Mouse (Mus musculus) midbrain, embryonic 12.5 days (tissue): ENCODE data around the gene 4931414P19Rik. TPM values are rescaled to one million over a fixed set of nuclear protein-coding genes. Genes with fewer than 3 reads are reported as not detected.

Experiments
- ATAC-seq: fragments of 200-750 bp; cut with Nextera tagmentation; 2 replicates; pipeline ENCODE4 v1.8.0; 2017; ENCODE audit warnings: low read depth, moderate TSS enrichment, moderate library complexity; ENCODE audit not compliant: low FRiP score
- H3K27ac ChIP-seq: fragments of 300-500 bp; sonication (generic); replicated peaks from 2 replicates; pipeline ENCODE4 v1.5.1; 2016; ENCODE audit warnings: mild to moderate bottlenecking
- H3K27me3 ChIP-seq: fragments of 300-500 bp; sonication (generic); 2 replicates; pipeline ENCODE4 v1.6.1; 2016; ENCODE audit warnings: mild to moderate bottlenecking
- H3K36me3 ChIP-seq: fragments of 300-500 bp; sonication (generic); 2 replicates; pipeline ENCODE4 v1.6.1; 2016
- H3K4me1 ChIP-seq: fragments of 300-500 bp; sonication (generic); 2 replicates; pipeline ENCODE4 v1.6.1; 2016
- H3K4me2 ChIP-seq: fragments of 300-500 bp; sonication (generic); replicated peaks from 2 replicates; pipeline ENCODE4 v1.6.1; 2016; ENCODE audit warnings: mild to moderate bottlenecking, moderate library complexity
- H3K4me3 ChIP-seq: fragments of 300-500 bp; sonication (generic); 2 replicates; pipeline ENCODE4 v1.5.1; 2016; ENCODE audit warnings: mild to moderate bottlenecking
- H3K9ac ChIP-seq: fragments of 300-500 bp; sonication (generic); replicated peaks from 2 replicates; pipeline ENCODE4 v1.6.1; 2016; ENCODE audit warnings: mild to moderate bottlenecking, moderate library complexity
- H3K9me3 ChIP-seq: fragments of 300-500 bp; sonication (generic); 2 replicates; pipeline ENCODE4 v1.6.1; 2016; ENCODE audit warnings: mild to moderate bottlenecking
- WGBS: fragments of 180-500 bp; shearing (Covaris S2); methylation state at CpG from one replicate; pipeline ENCODE4 v1.1.7; 2016; 5-methylcytosine and 5-hydroxymethylcytosine counted together
- polyA plus RNA-seq: library from polyadenylated mRNA; unstranded; fragments of >200 nt; fragmentation: Nextera tagmentation; extraction: Ambion mirVana; gene quantifications from 2 replicates; pipeline ENCODE4 v1.2.1, GENCODE M21; 2016

The 4931414P19Rik gene
- polyA plus RNA-seq, 1 experiment from 2014 or later, result 10.4 TPM

DNA sequence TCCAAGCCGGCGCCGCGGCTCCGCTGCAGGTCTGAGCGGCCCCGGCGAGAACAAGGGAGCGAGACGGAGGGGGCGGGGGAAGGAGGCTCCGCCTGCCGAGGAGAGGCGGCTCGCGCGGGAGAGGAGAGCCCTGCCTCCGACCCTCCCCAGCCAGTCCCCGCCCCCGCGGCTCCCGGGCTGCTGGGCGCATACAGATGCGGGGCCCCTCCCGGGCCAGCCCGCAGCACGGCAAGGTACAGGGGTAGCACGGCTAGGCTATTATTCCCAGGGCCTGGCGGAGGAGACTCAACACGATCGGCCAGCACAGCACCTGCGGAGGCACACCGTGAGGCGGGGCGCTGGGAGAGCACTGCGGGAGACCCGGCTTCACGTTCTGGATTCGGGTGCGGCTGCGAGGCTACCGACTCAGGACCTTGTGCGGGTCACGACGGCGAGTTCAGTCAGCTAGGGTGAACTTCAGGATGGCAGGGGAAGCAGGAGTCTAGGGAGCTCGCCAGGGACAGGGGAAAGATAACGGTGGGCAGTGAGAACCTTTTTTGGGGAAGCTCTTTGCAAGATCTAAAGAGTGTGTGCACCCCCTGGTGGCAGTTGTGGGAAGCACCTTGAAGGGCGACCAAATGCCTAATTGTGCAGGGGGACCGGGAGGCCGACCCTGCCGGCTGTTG, 35.6 kb upstream of the 4931414P19Rik start, which contains the start of gene Cdh24:
TSS of gene Cdh24 (minus strand) at position 60 of the 665 bp plus-strand sequence.
- ATAC-seq, result peak; percentile 90
- H3K4me2 ChIP-seq, result peak within 1 kb of the TSS; percentile 91
- no peaks in the 10 kb centered on the region for H3K27me3 ChIP-seq
- peak within 1 kb of the TSS; percentile 73 for H3K4me3 ChIP-seq
- under 1% methylated on average over 33 of the region's 52 CpGs for WGBS
- H3K27ac ChIP-seq, result peak within 1 kb of the TSS; percentile 92
- peaks cover 18% of the 10 kb centered on the region for H3K4me1 ChIP-seq
- peak within 1 kb of the TSS; percentile 86 for H3K9ac ChIP-seq
- H3K36me3 ChIP-seq, result peaks cover 71% of the 10 kb centered on the region
- H3K9me3 ChIP-seq, result no peaks in the 10 kb centered on the region

DNA sequence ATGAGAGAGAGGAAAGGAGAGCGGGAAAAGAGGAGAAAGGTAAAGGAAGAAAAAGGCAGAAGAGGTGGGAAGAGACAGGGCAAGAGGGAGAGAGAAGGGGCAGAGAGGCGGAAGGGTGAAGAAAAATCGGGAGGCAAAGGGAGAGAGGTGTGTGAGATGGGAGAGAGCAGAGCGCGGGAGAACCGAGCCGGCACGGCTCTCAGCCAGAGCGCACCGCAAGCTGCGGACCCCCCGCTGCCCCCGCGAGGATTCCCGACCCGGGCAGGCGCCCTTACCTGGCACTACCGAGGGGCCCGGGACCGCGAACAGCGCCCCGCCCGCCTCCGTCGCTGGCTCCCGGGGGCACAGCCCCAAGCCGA, 35.1 kb upstream of the 4931414P19Rik start, which contains the start of gene Gm17606:
TSS of gene Gm17606 (plus strand) at position 7 of the 359 bp plus-strand sequence.
- no peaks in the 10 kb centered on the region for H3K27me3 ChIP-seq
- peak within 1 kb of the TSS; percentile 86 for H3K9ac ChIP-seq
- peak within 1 kb of the TSS; percentile 91 for H3K4me2 ChIP-seq
- under 1% methylated on average over 28 of the region's 28 CpGs for WGBS
- H3K9me3 ChIP-seq, result no peaks in the 10 kb centered on the region
- H3K4me3 ChIP-seq, result peak within 1 kb of the TSS; percentile 73
- peaks cover 71% of the 10 kb centered on the region for H3K36me3 ChIP-seq
- H3K27ac ChIP-seq, result peak within 1 kb of the TSS; percentile 92
- ATAC-seq, result no peak
- peaks cover 18% of the 10 kb centered on the region for H3K4me1 ChIP-seq

DNA sequence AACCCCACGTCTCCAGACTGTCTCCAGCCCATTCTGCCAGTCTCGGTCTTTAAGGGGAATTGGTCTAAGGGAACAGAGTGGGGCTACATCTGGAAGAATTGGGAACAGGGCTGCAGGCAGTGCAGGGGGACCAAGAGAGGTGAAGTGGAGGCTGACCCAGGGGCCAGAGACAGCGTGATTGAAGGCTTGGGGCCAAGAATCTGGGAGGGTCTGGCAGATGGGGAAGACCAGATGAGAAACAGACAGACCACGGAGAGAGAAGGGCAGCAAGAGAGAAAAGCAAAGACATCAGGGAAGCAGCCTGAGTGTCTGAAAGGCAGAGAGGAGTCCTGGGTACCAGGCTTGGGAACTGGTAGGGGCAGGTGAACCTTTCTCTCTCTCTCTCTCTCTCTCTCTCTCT, 34.3 kb upstream of the 4931414P19Rik start:
- H3K4me3 ChIP-seq, result peak overlapping the region; percentile 73
- peaks cover 18% of the 10 kb centered on the region for H3K4me1 ChIP-seq
- no peaks in the 10 kb centered on the region for H3K27me3 ChIP-seq
- no peaks in the 10 kb centered on the region for H3K9me3 ChIP-seq
- peak overlapping the region; percentile 86 for H3K9ac ChIP-seq
- H3K27ac ChIP-seq, result no peak overlapping the region
- H3K36me3 ChIP-seq, result peaks cover 68% of the 10 kb centered on the region
- peak overlapping the region; percentile 91 for H3K4me2 ChIP-seq
- ATAC-seq, result no peak
- 25% methylated on average over 4 of the region's 4 CpGs for WGBS

DNA sequence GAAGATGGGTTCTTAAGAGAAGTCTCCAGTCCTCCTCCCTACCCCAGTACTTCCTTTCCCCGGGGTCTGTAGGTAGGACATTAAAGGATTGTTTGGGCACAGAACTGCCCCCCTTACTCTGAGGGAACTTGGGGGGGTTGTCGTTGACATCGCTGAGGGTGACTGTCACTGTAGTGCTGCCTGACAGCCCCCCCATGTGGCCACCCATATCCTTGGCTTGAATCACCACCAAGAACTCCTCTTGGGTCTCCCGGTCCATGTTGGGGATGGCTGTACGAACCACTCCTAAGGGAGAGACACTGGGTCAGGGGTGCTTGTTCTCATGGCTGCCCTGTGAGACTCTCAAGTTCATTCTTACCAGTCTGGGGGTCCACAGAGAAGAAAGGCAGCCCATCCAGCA, 32.4 kb upstream of the 4931414P19Rik start:
- Histone ChIP-seq H3K27me3 (no peaks in the 10 kb centered on the region), H3K4me1 (peaks cover 18% of the 10 kb centered on the region), H3K4me3 (no peak overlapping the region), H3K9me3 (no peaks in the 10 kb centered on the region), H3K9ac (no peak overlapping the region), H3K36me3 (peaks cover 65% of the 10 kb centered on the region), H3K27ac (no peak overlapping the region), H3K4me2 (no peak overlapping the region)
- no peak for ATAC-seq
- 72% methylated on average over 5 of the region's 5 CpGs for WGBS

DNA sequence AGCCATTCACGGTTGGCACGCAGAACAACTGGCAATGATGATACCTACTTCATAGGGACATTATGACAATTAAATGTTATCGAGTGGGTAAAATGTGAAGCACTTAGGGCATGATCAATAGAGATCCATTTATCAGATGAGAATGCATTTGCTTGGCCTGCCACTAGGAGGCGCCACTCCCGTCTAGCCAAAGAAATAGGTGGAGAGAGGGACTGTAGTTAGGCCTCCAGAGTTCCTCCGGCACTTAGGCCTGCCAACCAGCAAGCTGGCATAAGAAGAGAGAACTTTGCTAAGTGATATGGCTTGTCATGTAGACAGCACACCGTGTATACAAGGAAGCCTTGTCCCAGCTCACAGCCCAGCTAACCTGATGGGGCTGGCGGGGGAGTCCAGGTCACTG, 31.2 kb upstream of the 4931414P19Rik start:
- ATAC-seq, result no peak
- peaks cover 67% of the 10 kb centered on the region for H3K36me3 ChIP-seq
- 55% methylated on average over 8 of the region's 8 CpGs for WGBS

DNA sequence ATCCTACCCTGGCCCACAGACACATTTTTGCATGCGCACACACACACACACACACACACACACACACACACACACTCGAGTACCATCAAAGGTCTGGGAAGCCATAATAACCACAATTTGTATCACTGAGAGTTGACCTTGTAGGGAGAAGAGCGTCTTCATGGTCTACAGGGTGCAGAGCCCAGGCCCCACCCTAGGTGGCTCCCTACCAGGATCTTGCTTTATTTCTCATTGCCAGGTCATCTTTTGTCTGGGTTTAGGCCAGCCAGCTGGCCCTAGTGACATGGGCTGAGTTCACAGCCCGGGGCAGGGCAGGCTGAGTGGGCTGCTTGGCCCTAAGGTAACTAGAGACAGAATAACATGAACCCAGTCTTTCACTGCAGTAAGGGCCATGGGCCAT, 28.4 kb upstream of the 4931414P19Rik start:
- 88% methylated on average over 4 of the region's 4 CpGs for WGBS
- Histone ChIP-seq H3K27ac (no peak overlapping the region), H3K27me3 (no peaks in the 10 kb centered on the region; the same call in 1 of the 2 replicates), H3K9me3 (no peaks in the 10 kb centered on the region), H3K4me2 (no peak overlapping the region), H3K9ac (no peak overlapping the region), H3K4me1 (peaks cover 4% of the 10 kb centered on the region), H3K36me3 (peaks cover 81% of the 10 kb centered on the region), H3K4me3 (no peak overlapping the region)
- no peak for ATAC-seq

More for the DNA sequence above, 31.2 kb upstream of the 4931414P19Rik start:
- no peaks in the 10 kb centered on the region; the same call in 1 of the 2 replicates for H3K27me3 ChIP-seq
- H3K4me2 ChIP-seq, result no peak overlapping the region
- no peak overlapping the region for H3K4me3 ChIP-seq
- no peaks in the 10 kb centered on the region for H3K9me3 ChIP-seq
- H3K9ac ChIP-seq, result no peak overlapping the region
- peaks cover 18% of the 10 kb centered on the region for H3K4me1 ChIP-seq
- no peak overlapping the region for H3K27ac ChIP-seq

DNA sequence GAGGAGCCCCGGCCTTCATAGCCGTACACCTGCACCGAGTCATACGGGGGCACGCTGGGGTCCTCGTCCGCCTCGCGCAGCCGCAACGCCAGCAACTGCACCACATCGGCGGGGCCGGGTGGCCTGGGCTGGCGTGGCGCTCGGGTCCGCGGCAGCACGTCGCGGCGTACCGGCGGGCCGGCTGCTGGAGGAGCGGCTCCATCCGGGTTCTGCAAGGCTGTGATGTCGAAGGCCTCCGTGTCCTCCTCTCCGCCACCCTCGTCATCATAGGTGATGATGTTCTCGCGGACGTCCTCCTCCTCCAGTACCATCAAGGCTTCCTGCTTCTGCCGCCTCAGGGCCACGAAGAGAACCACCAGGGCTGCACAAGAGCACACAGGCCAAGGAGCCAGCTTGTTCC, 26.5 kb upstream of the 4931414P19Rik start:
- H3K9me3 ChIP-seq, result no peaks in the 10 kb centered on the region
- no peak overlapping the region for H3K9ac ChIP-seq
- H3K4me3 ChIP-seq, result no peak overlapping the region
- WGBS, result 89% methylated on average over 33 of the region's 37 CpGs
- H3K4me1 ChIP-seq, result no peaks in the 10 kb centered on the region
- no peaks in the 10 kb centered on the region; the same call in 1 of the 2 replicates for H3K27me3 ChIP-seq
- 0 out of 2 replicates have a peak overlapping the region, but pooled peaks have one; percentile 21 for H3K27ac ChIP-seq
- ATAC-seq, result no peak
- H3K36me3 ChIP-seq, result peaks cover 64% of the 10 kb centered on the region
- H3K4me2 ChIP-seq, result no peak overlapping the region

DNA sequence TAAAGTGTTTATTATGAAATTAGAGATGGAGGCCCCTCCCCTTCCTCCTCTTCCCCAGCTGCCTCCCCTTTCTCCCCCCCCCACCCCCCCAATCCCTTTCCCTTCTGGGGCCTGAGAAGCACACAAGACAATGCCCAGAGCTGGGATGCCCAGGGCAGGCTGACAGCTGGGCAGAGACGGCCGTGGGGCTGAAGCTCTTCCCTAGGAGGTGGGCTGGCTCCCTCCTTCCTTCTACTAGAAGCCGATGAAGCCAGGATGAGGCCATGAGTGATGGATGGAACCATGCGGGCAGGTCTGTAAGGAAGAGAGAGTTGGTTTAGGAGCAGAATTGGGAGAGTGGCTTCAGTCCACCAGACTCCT, 25.4 kb upstream of the 4931414P19Rik start:
- no peak for ATAC-seq
- H3K27ac ChIP-seq, result 0 out of 2 replicates have a peak overlapping the region, but pooled peaks have one; percentile 21

DNA sequence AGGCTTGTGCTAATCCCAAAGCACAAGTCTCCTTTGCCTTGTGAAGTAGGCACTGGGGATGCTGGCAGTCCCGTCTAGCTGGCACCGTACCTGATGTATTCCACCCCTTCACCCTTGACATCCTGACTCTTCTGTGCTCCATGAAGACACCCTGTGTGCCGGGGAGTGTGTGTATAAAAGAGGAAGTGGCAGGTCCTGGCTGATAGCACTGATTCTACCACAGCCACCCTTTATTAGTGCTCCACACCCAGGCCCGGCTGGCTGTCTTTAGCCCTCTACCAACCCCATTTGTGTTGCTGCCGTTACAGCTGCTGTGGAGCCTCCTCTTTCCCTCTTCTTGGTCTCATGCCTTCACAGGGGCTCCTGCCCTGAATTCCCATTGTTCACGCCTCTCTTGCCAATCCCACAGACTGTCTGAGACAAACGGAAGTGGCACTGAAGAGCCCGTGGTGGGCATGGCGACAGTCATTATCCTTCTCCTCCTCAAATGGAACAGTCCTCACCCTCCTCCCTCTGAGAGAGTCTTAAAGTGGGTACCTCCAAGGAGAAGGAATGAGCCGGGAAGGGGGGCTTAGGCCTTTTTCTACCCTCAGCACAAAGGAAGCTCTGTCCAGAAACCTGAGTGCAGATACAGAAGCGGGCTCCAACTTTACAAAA, 24.9 kb upstream of the 4931414P19Rik start:
- Histone ChIP-seq H3K4me2 (no peak overlapping the region), H3K36me3 (peaks cover 49% of the 10 kb centered on the region), H3K27ac (0 out of 2 replicates have a peak overlapping the region, but pooled peaks have one; percentile 4), H3K4me1 (no peaks in the 10 kb centered on the region), H3K9me3 (no peaks in the 10 kb centered on the region), H3K27me3 (no peaks in the 10 kb centered on the region; the same call in 1 of the 2 replicates), H3K9ac (no peak overlapping the region), H3K4me3 (no peak overlapping the region)
- no peak for ATAC-seq
- WGBS, result 81% methylated on average over 11 of the region's 11 CpGs

More for the DNA sequence above, 25.4 kb upstream of the 4931414P19Rik start:
- H3K4me2 ChIP-seq, result no peak overlapping the region
- no peaks in the 10 kb centered on the region; the same call in 1 of the 2 replicates for H3K27me3 ChIP-seq
- 0 out of 2 replicates have a peak overlapping the region, but pooled peaks have one; percentile 15 for H3K9ac ChIP-seq
- no peaks in the 10 kb centered on the region for H3K9me3 ChIP-seq
- 76% methylated on average over 4 of the region's 4 CpGs for WGBS
- H3K36me3 ChIP-seq, result peaks cover 54% of the 10 kb centered on the region
- no peaks in the 10 kb centered on the region for H3K4me1 ChIP-seq
- no peak overlapping the region for H3K4me3 ChIP-seq

DNA sequence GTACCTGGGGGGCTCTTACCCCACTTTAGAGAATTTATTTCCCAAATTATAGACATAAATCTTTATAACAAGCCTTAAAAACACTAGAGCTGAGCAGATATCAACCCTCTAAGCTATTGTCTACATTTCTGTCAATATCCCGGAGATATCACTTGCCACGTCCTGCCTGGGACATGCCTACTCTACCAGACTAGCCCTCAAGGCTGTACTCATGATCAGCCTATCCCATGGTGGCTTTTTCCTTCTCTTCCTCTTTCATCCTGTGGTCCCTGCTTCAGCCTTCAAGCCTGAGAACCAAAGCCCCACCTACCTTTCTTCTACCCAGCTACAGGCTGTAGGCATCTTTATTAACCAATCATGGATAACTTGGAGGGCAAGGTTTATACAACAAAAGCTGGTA, 24.0 kb upstream of the 4931414P19Rik start:
- peaks cover 44% of the 10 kb centered on the region for H3K36me3 ChIP-seq
- no peak overlapping the region for H3K9ac ChIP-seq
- H3K27me3 ChIP-seq, result no peaks in the 10 kb centered on the region; the same call in 1 of the 2 replicates
- no peak overlapping the region for H3K4me3 ChIP-seq
- H3K9me3 ChIP-seq, result no peaks in the 10 kb centered on the region
- H3K4me2 ChIP-seq, result no peak overlapping the region
- H3K27ac ChIP-seq, result no peak overlapping the region
- 86% methylated on average over 2 of the region's 2 CpGs for WGBS
- ATAC-seq, result no peak
- no peaks in the 10 kb centered on the region for H3K4me1 ChIP-seq

DNA sequence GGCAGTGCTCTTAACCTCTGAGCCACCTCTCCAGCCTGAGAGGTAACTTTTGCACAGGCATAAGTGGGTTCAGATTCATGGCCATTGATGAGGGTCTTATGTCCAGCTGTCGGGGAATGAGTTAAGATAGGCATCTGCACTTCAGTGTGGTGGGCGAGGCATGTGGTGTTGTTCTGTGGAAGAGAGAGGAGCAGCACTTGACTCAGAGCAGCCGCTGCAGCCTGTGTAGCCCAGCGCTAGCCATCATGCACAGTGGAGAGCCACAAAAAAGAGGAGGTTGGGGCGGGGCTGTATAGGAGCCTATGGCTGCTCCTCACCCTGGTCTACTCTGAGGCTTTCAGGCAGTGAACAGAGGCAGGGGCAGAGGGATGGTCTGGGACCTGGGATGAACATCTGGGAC, 22.3 kb upstream of the 4931414P19Rik start:
- Histone ChIP-seq H3K27ac (no peak overlapping the region), H3K36me3 (peaks cover 29% of the 10 kb centered on the region), H3K4me2 (no peak overlapping the region), H3K4me3 (no peak overlapping the region), H3K9ac (no peak overlapping the region), H3K9me3 (no peaks in the 10 kb centered on the region), H3K4me1 (no peaks in the 10 kb centered on the region), H3K27me3 (no peaks in the 10 kb centered on the region; the same call in 1 of the 2 replicates)
- no peak for ATAC-seq
- 82% methylated on average over 5 of the region's 5 CpGs for WGBS

DNA sequence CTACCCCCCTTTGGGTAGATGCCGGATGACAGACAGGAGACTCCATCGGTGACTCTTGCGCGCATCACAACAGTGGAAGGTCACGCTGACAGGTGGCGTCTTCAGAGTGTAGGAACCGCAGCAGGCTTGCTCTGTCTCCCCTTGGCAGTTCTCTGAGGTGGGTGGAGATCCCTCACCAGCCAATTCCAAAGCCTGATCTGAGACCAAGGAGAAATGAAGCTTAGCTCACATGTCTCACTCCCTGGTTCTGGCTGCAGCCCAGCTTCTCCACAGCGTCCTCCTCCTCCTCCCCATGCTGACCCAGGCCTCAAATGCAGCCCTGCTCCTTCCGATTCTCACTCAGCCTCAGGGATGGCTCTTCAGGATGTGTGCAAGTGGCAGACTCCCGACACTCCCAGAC, 19.2 kb upstream of the 4931414P19Rik start:
- no peak for ATAC-seq
- Histone ChIP-seq H3K27ac (no peak overlapping the region), H3K4me2 (no peak overlapping the region), H3K36me3 (no peaks in the 10 kb centered on the region), H3K9ac (no peak overlapping the region), H3K4me1 (no peaks in the 10 kb centered on the region), H3K27me3 (no peaks in the 10 kb centered on the region; the same call in 1 of the 2 replicates), H3K4me3 (no peak overlapping the region), H3K9me3 (no peaks in the 10 kb centered on the region)
- whole genome bisulfite sequencing, result 78% methylated on average over 10 of the region's 10 CpGs
